8 mouse cellular contexts compared by ENCODE assay signal in genomic region chr14:77008238-77008637, GRCm38 (mm10). TPM values are rescaled to one million over a fixed set of nuclear protein-coding genes. Genes with fewer than 3 reads are reported as not detected.
DNase-seq lines count a peak whose midpoint lies in the region; ATAC-seq and TF ChIP-seq lines count a peak whose summit lies in the region.

No protein-coding gene starts in this region.

- peaks cover 13% of the 10 kb centered on the region for H3K9me3 ChIP-seq in E14TG2a.4 (ENCODE audit: low read length)
- no peaks in the 10 kb centered on the region for H3K9me3 ChIP-seq in embryonic facial prominence, embryonic 14.5 days (ENCODE audit: control insufficient read depth, low read length)
- no peaks in the 10 kb centered on the region for H3K9me3 ChIP-seq in heart, embryonic 10.5 days
- no peaks in the 10 kb centered on the region for H3K9me3 ChIP-seq in kidney, postnatal 0 days (replicated peaks; ENCODE audit: low read length)
- H3K9me3 ChIP-seq in neural tube, embryonic 12.5 days = no peaks in the 10 kb centered on the region

- TF ChIP-seq CTCF in E14TG2a.4 (conservative IDR thresholded peaks at IDR 0.05; ENCODE audit: low read length) = peak; percentile 40
- peak; percentile 86 for TF ChIP-seq CTCF in kidney, postnatal 0 days (IDR thresholded peaks at IDR 0.05; ENCODE audit: low read depth)
- peak; percentile 45 for TF ChIP-seq CTCF in liver, adult 2 months (IDR thresholded peaks at IDR 0.05; ENCODE audit: low read depth, low read length)
- TF ChIP-seq CTCF in thymus, adult 2 months (IDR thresholded peaks at IDR 0.05; ENCODE audit: borderline replicate concordance, control insufficient read depth, extremely low read depth, insufficient read depth, low read length, poor library complexity) = no peak

- no peaks in the 10 kb centered on the region for H3K27me3 ChIP-seq in E14TG2a.4 (ENCODE audit: insufficient read depth, low read length)
- no peaks in the 10 kb centered on the region for H3K27me3 ChIP-seq in embryonic facial prominence, embryonic 14.5 days (replicated peaks; ENCODE audit: control insufficient read depth, insufficient read depth, low read length)
- H3K27me3 ChIP-seq in heart, embryonic 10.5 days (ENCODE audit: insufficient read depth, poor library complexity, severe bottlenecking) = no peaks in the 10 kb centered on the region
- no peaks in the 10 kb centered on the region for H3K27me3 ChIP-seq in kidney, postnatal 0 days (ENCODE audit: insufficient read depth, low read length)
- H3K27me3 ChIP-seq in liver, adult 2 months (ENCODE audit: control insufficient read depth, insufficient read depth, low read length) = no peaks in the 10 kb centered on the region
- no peaks in the 10 kb centered on the region for H3K27me3 ChIP-seq in neural tube, embryonic 12.5 days (replicated peaks)
- no peaks in the 10 kb centered on the region for H3K27me3 ChIP-seq in thymus, adult 2 months (ENCODE audit: control insufficient read depth, insufficient read depth, low read length)

- no peak overlapping the region for H3K4me2 ChIP-seq in embryonic facial prominence, embryonic 14.5 days (ENCODE audit: low read depth, low read length)
- H3K4me2 ChIP-seq in kidney, postnatal 0 days (ENCODE audit: low read length) = no peak overlapping the region
- no peak overlapping the region for H3K4me2 ChIP-seq in neural tube, embryonic 12.5 days (replicated peaks)

- peaks cover 17% of the 10 kb centered on the region for H3K4me1 ChIP-seq in E14TG2a.4 (replicated peaks; ENCODE audit: low read depth, low read length)
- 0 out of 2 replicates have a peak, but pooled peaks cover 6% of the 10 kb centered on the region for H3K4me1 ChIP-seq in embryonic facial prominence, embryonic 14.5 days (ENCODE audit: control insufficient read depth, insufficient read depth, low read length)
- H3K4me1 ChIP-seq in heart, embryonic 10.5 days = peaks cover 4% of the 10 kb centered on the region
- H3K4me1 ChIP-seq in kidney, postnatal 0 days (replicated peaks; ENCODE audit: insufficient read depth, low read length) = no peaks in the 10 kb centered on the region
- no peaks in the 10 kb centered on the region; the same call in 1 of the 2 replicates for H3K4me1 ChIP-seq in liver, adult 2 months (ENCODE audit: control insufficient read depth, insufficient read depth, low read length)
- H3K4me1 ChIP-seq in neural tube, embryonic 12.5 days = peaks cover 12% of the 10 kb centered on the region
- no peaks in the 10 kb centered on the region for H3K4me1 ChIP-seq in thymus, adult 2 months (replicated peaks; ENCODE audit: control insufficient read depth, insufficient read depth, low read length)

- H3K27ac ChIP-seq in embryonic facial prominence, embryonic 14.5 days (replicated peaks; ENCODE audit: low read depth, low read length) = no peak overlapping the region
- no peak overlapping the region for H3K27ac ChIP-seq in heart, embryonic 10.5 days
- H3K27ac ChIP-seq in kidney, postnatal 0 days = no peak overlapping the region
- H3K27ac ChIP-seq in liver, adult 2 months (replicated peaks; ENCODE audit: insufficient read depth, low read depth, low read length) = no peak overlapping the region
- no peak overlapping the region for H3K27ac ChIP-seq in neural tube, embryonic 12.5 days
- no peak overlapping the region for H3K27ac ChIP-seq in thymus, adult 2 months (ENCODE audit: control insufficient read depth, insufficient read depth, low read length)

- TF ChIP-seq POLR2A in liver, adult 2 months (IDR thresholded peaks at IDR 0.05; ENCODE audit: extremely low read depth, insufficient read depth, low read length) = no peak
- no peak for TF ChIP-seq POLR2A in thymus, adult 2 months (IDR thresholded peaks at IDR 0.05; ENCODE audit: control insufficient read depth, extremely low read depth, insufficient read depth, low read length, poor library complexity)

- no peak overlapping the region for H3K9ac ChIP-seq in embryonic facial prominence, embryonic 14.5 days (ENCODE audit: low read depth, low read length)
- no peak overlapping the region for H3K9ac ChIP-seq in kidney, postnatal 0 days (ENCODE audit: low read depth, low read length)
- H3K9ac ChIP-seq in liver, adult 2 months (ENCODE audit: low read depth, low read length) = no peak overlapping the region
- H3K9ac ChIP-seq in neural tube, embryonic 12.5 days = no peak overlapping the region

- H3K36me3 ChIP-seq in E14TG2a.4 (ENCODE audit: insufficient read depth, low read length) = no peaks in the 10 kb centered on the region
- no peaks in the 10 kb centered on the region for H3K36me3 ChIP-seq in embryonic facial prominence, embryonic 14.5 days (ENCODE audit: control insufficient read depth, insufficient read depth, low read length)
- H3K36me3 ChIP-seq in heart, embryonic 10.5 days = no peaks in the 10 kb centered on the region
- no peaks in the 10 kb centered on the region for H3K36me3 ChIP-seq in kidney, postnatal 0 days (ENCODE audit: insufficient read depth, low read length)
- no peaks in the 10 kb centered on the region for H3K36me3 ChIP-seq in liver, adult 2 months (ENCODE audit: control insufficient read depth, insufficient read depth, low read length)
- H3K36me3 ChIP-seq in neural tube, embryonic 12.5 days = no peaks in the 10 kb centered on the region
- no peaks in the 10 kb centered on the region for H3K36me3 ChIP-seq in thymus, adult 2 months (ENCODE audit: control insufficient read depth, insufficient read depth, low read length)

- no peaks in the 10 kb centered on the region for H3K79me2 ChIP-seq in liver, adult 2 months (ENCODE audit: control insufficient read depth, insufficient read depth, low read length)

- peak; percentile 38 for DNase-seq in adrenal gland, postnatal 4 days (ENCODE audit: low spot score in 2 of 2)
- DNase-seq in embryonic facial prominence, embryonic 14.5 days (ENCODE audit: low spot score) = peak; percentile 91
- DNase-seq in heart, embryonic 10.5 days (ENCODE audit: low spot score) = peak; percentile 86
- peak; percentile 93 for DNase-seq in kidney, postnatal 0 days (ENCODE audit: low spot score)
- DNase-seq in liver, adult 2 months (ENCODE audit: extremely low read depth, low read depth, low spot score) = peak; percentile 74
- DNase-seq in thymus, adult 2 months = peak; percentile 56

- peak; percentile 64; the same call in 1 of the 2 replicates for ATAC-seq in embryonic facial prominence, embryonic 14.5 days (ENCODE audit: low read depth)
- ATAC-seq in kidney, postnatal 0 days (replicated peaks; ENCODE audit: low FRiP score, low read depth) = peak; percentile 70
- ATAC-seq in neural tube, embryonic 12.5 days (ENCODE audit: low FRiP score, low read depth) = peak; percentile 66; the same call in 1 of the 2 replicates

- H3K4me3 ChIP-seq in E14TG2a.4 (replicated peaks; ENCODE audit: low read length) = no peak overlapping the region
- no peak overlapping the region for H3K4me3 ChIP-seq in embryonic facial prominence, embryonic 14.5 days (ENCODE audit: low read depth, low read length)
- no peak overlapping the region for H3K4me3 ChIP-seq in heart, embryonic 10.5 days
- H3K4me3 ChIP-seq in kidney, postnatal 0 days (replicated peaks; ENCODE audit: low read depth, low read length) = no peak overlapping the region
- no peak overlapping the region for H3K4me3 ChIP-seq in liver, adult 2 months (ENCODE audit: insufficient read depth, low read depth, low read length)
- no peak overlapping the region for H3K4me3 ChIP-seq in neural tube, embryonic 12.5 days
- no peak overlapping the region for H3K4me3 ChIP-seq in thymus, adult 2 months (ENCODE audit: control insufficient read depth, insufficient read depth, low read length)

- 19% methylated on average over 3 of the region's 3 CpGs for WGBS in embryonic facial prominence, embryonic 14.5 days
- WGBS in heart, embryonic 10.5 days = 5% methylated on average over 3 of the region's 3 CpGs
- 10% methylated on average over 3 of the region's 3 CpGs for WGBS in kidney, postnatal 0 days
- 12% methylated on average over 3 of the region's 3 CpGs for whole genome bisulfite sequencing in liver, adult 2 months
- WGBS in neural tube, embryonic 12.5 days = 25% methylated on average over 3 of the region's 3 CpGs
- 12% methylated on average over 3 of the region's 3 CpGs for WGBS in thymus, adult 2 months

RNA-seq across cellular contexts. Expression of gene Ccdc122, which starts 28.3 kb away (rescaled TPM):
- total RNA-seq in adrenal gland, postnatal 4 days (2021) = 10 to 100 TPM in 1 of 2 experiments, 1 to 10 TPM in 1; 9.4 to 12.9 TPM
- polyA plus RNA-seq in embryonic facial prominence, embryonic 14.5 days (2014; fragmentation: Nextera tagmentation; extraction: Ambion mirVana) = 4.0 and 4.4 TPM in 2 replicates
- polyA plus RNA-seq in heart, embryonic 10.5 days (2016; fragmentation: Nextera tagmentation; extraction: Ambion mirVana) = 1.5 and 2.3 TPM in 2 replicates
- polyA plus RNA-seq in kidney, postnatal 0 days (2015; fragmentation: Nextera tagmentation; extraction: Ambion mirVana) = 2.3 and 2.6 TPM in 2 replicates
- total RNA-seq in liver, adult 2 months (2014; rRNA removed) = 5.0 and 6.9 TPM in 2 replicates
- polyA plus RNA-seq in liver, adult 2 months (2012; rRNA removed) = 1.3 and 1.4 TPM in 2 replicates
- polyA plus RNA-seq in neural tube, embryonic 12.5 days (2016; fragmentation: Nextera tagmentation; extraction: Ambion mirVana) = 1.2 TPM in 2 replicates
- 0.50 and 0.58 TPM in 2 replicates for polyA plus RNA-seq in thymus, adult 2 months (2012; rRNA removed)

RNA-seq across cellular contexts. Expression of gene Lacc1, which starts 28.5 kb away (rescaled TPM):
- 10 to 100 TPM; 15.5 to 16.8 TPM for total RNA-seq in adrenal gland, postnatal 4 days (2021)
- polyA plus RNA-seq in embryonic facial prominence, embryonic 14.5 days (2014; fragmentation: Nextera tagmentation; extraction: Ambion mirVana) = 11.5 and 12.3 TPM in 2 replicates
- polyA plus RNA-seq in heart, embryonic 10.5 days (2016; fragmentation: Nextera tagmentation; extraction: Ambion mirVana) = 9.0 and 11.1 TPM in 2 replicates
- polyA plus RNA-seq in kidney, postnatal 0 days (2015; fragmentation: Nextera tagmentation; extraction: Ambion mirVana) = 5.5 and 5.8 TPM in 2 replicates
- 8.6 and 8.8 TPM in 2 replicates for total RNA-seq in liver, adult 2 months (2014; rRNA removed)
- polyA plus RNA-seq in liver, adult 2 months (2012; rRNA removed) = 6.0 and 6.3 TPM in 2 replicates
- polyA plus RNA-seq in neural tube, embryonic 12.5 days (2016; fragmentation: Nextera tagmentation; extraction: Ambion mirVana) = 3.3 and 4.6 TPM in 2 replicates
- polyA plus RNA-seq in thymus, adult 2 months (2012; rRNA removed) = 6.0 and 8.8 TPM in 2 replicates

Comparison
In these comparisons a context has a peak if more than half of its experiments do, and no peak if none do; other contexts are left out.
1. DNase-seq: peak in every context shown above with its lines; median percentile 93 in kidney, postnatal 0 days; 91 in embryonic facial prominence, embryonic 14.5 days; 86 in heart, embryonic 10.5 days; 74 in liver, adult 2 months; 56 in thymus, adult 2 months; 38 in adrenal gland, postnatal 4 days.